Mouse (Mus musculus): ENCODE data around the gene Tspan4. TPM values are rescaled to one million over a fixed set of nuclear protein-coding genes. Genes with fewer than 3 reads are reported as not detected.

Tspan4 gene
- polyA plus RNA-seq, 1 experiment from 2014 or later = 107 TPM

DNA sequence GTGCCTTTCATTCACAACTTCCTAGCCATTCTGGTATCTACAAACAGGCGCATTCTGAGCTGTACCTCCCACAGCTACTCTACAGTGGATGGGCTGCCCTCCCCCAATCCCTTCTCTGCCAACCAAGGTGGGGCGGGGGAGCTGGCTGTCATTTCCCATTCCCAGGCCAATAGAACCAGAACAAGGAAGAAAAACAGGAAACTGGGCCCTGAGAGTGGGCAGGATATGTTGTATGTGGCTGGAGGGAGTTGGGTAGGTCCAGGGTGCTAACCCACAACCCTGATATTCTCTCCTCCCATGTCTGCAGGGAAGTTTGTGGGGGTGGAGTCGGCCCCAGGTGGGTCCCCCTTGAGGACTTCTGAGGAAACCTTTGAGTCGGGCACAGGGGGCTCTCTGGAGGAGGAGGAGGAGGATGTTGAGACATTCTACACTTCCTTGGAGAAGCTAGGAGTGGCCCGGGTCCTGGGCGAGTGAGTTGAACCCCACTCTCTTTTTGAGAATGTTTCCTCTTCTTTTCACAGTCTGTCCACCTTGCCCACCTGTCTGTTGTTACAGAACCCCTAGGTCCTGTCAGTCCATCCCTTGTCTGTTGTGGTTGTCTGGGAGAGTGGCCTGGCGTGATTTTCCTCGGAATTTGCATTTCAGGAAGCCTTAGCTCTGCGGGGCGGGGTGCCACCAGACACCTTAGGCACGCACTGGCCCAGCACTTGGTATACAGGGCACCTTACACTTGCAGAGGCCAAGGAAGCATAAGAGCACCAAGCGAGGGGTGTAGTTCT is 11.0 kb upstream of the Tspan4 start:
- Histone ChIP-seq H3K4me3 (ENCODE audit: low read depth, low read length) (peak overlapping the region; percentile 28), H3K4me1 (ENCODE audit: insufficient read depth, low read depth, low read length) (peaks cover 49% of the 10 kb centered on the region), H3K9ac (replicated peaks; ENCODE audit: low read depth) (peak overlapping the region; percentile 46), H3K4me2 (replicated peaks; ENCODE audit: low read depth, low read length) (peak overlapping the region; percentile 54), H3K27me3 (replicated peaks; ENCODE audit: insufficient read depth, low read length) (no peaks in the 10 kb centered on the region; the same call in 1 of the 2 replicates), H3K9me3 (ENCODE audit: low read length) (no peaks in the 10 kb centered on the region), H3K27ac (ENCODE audit: low read length) (peak overlapping the region; percentile 89), H3K36me3 (ENCODE audit: insufficient read depth, low read length) (peaks cover 7% of the 10 kb centered on the region; the same call in 1 of the 2 replicates)
- WGBS = 23% methylated on average over 12 of the region's 12 CpGs
- TF ChIP-seq CTCF (IDR thresholded peaks at IDR 0.05) (no peak), EP300 (IDR thresholded peaks at IDR 0.05) (peak; percentile 85)
- ATAC-seq = peak; percentile 5
- DNase-seq (ENCODE audit: low spot score) = peak; percentile 83

DNA sequence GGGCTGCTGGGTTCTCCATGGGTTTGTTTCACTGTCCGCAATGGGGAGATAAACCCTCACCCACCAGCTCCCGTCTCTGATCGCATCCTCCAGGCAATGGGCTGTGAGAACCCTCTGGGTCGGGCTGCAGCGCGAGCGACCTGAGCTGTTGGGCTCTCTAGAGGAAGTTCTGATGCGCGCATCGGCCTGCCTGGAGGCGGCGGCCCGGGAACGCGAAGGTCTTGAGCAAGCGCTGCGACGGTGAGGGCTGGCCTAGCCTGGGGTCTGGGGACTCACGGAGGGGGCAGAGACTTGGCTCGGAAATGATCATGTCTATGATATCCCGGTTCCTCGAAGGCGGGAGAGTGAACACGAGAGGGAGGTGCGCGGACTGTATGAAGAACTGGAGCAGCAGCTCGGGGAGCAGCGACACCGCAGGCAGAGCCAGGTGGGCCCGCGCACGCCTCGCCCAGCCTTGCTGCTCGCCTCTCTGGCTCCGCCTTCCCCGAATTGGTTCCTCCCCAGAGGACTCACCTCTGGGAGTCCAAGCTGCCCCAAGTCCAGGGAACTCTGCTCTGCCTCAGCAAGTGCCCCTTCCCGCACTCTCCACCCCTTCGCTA is 10.3 kb upstream of the Tspan4 start:
- H3K9me3 ChIP-seq (ENCODE audit: low read length) = no peaks in the 10 kb centered on the region
- peak overlapping the region; percentile 28 for H3K4me3 ChIP-seq (ENCODE audit: low read depth, low read length)
- peak overlapping the region; percentile 86 for H3K27ac ChIP-seq (ENCODE audit: low read length)
- peak overlapping the region; percentile 46 for H3K9ac ChIP-seq (replicated peaks; ENCODE audit: low read depth)
- peaks cover 53% of the 10 kb centered on the region for H3K4me1 ChIP-seq (ENCODE audit: insufficient read depth, low read depth, low read length)
- ATAC-seq = no peak
- WGBS = 12% methylated on average over 38 of the region's 38 CpGs
- H3K4me2 ChIP-seq (replicated peaks; ENCODE audit: low read depth, low read length) = peak overlapping the region; percentile 54
- TF ChIP-seq EP300 (IDR thresholded peaks at IDR 0.05) = no peak
- H3K36me3 ChIP-seq (ENCODE audit: insufficient read depth, low read length) = peaks cover under 1% of the 10 kb centered on the region; the same call in 1 of the 2 replicates
- H3K27me3 ChIP-seq (replicated peaks; ENCODE audit: insufficient read depth, low read length) = no peaks in the 10 kb centered on the region; the same call in 1 of the 2 replicates
- peak; percentile 44 for DNase-seq (ENCODE audit: low spot score)

DNA sequence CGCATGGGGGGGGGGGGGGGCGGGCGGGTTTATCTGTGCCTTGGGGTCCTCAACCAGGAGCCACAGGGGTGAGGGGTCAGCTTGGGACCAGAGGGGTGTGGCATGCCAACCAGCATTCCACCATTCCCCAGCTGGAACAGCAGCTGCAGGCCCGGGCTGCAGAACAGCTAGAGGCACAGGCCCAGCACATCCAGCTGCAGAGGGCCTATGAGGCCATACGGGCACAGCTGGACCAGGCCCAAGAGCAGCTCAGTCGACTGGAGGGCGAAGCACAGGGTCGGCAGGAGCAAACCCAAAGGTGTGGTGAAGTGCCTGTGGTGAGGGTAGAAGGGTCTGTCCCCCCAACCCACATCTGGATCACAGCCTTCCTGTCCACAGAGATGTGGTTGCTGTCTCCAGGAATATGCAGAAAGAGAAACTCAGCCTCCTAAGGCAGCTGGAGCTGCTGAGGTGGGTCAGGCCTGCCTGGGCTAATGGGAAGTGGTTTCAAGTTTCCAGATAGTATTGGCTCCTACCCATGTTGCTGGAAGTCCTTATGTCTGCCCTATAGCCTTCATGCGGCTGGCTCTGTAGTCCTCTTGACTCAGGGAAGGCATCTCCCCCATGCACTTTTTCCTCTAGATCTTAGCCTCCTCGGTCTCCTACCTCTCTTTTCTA is 9.5 kb upstream of the Tspan4 start:
- Histone ChIP-seq H3K9me3 (ENCODE audit: low read length) (no peaks in the 10 kb centered on the region), H3K27me3 (replicated peaks; ENCODE audit: insufficient read depth, low read length) (no peaks in the 10 kb centered on the region; the same call in 1 of the 2 replicates), H3K4me3 (ENCODE audit: low read depth, low read length) (no peak overlapping the region), H3K9ac (replicated peaks; ENCODE audit: low read depth) (no peak overlapping the region), H3K4me1 (ENCODE audit: insufficient read depth, low read depth, low read length) (peaks cover 52% of the 10 kb centered on the region), H3K36me3 (ENCODE audit: insufficient read depth, low read length) (0 out of 2 replicates have a peak, but pooled peaks cover 1% of the 10 kb centered on the region), H3K4me2 (replicated peaks; ENCODE audit: low read depth, low read length) (0 out of 2 replicates have a peak overlapping the region, but pooled peaks have one; percentile 54), H3K27ac (ENCODE audit: low read length) (no peak overlapping the region)
- WGBS = 38% methylated on average over 10 of the region's 10 CpGs
- ATAC-seq (no peak), DNase-seq (ENCODE audit: low spot score) (peak; percentile 11)
- no peak for TF ChIP-seq EP300 (IDR thresholded peaks at IDR 0.05)
- no peak for TF ChIP-seq CTCF (IDR thresholded peaks at IDR 0.05)

DNA sequence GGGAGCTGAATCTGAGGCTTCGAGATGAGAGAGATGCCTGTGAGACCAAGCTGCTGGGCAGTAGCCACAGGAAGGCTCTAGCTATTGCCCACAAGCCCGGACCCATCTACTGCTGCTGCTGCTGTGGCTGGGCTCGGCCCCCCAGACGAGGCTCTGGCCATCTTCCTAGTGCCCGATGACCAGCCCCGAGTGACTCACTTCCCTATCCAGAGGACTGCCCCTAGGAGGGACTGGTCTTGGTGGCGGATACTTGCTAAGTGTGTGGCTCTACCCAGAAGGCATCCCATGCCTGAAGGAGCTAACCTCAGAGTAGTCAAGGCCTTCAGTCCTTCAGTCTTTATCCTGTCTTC is 9.0 kb upstream of the Tspan4 start:
- no peak overlapping the region for H3K4me2 ChIP-seq (replicated peaks; ENCODE audit: low read depth, low read length)
- H3K27ac ChIP-seq (ENCODE audit: low read length) = no peak overlapping the region
- peaks cover 47% of the 10 kb centered on the region for H3K4me1 ChIP-seq (ENCODE audit: insufficient read depth, low read depth, low read length)
- H3K36me3 ChIP-seq (ENCODE audit: insufficient read depth, low read length) = peaks cover 6% of the 10 kb centered on the region
- peak; percentile 51 for DNase-seq (ENCODE audit: low spot score)
- 73% methylated on average over 7 of the region's 7 CpGs for WGBS
- no peak overlapping the region for H3K4me3 ChIP-seq (ENCODE audit: low read depth, low read length)
- TF ChIP-seq EP300 (IDR thresholded peaks at IDR 0.05) = no peak
- TF ChIP-seq CTCF (IDR thresholded peaks at IDR 0.05) = no peak
- H3K9ac ChIP-seq (replicated peaks; ENCODE audit: low read depth) = no peak overlapping the region
- H3K9me3 ChIP-seq (ENCODE audit: low read length) = no peaks in the 10 kb centered on the region
- no peak for ATAC-seq
- H3K27me3 ChIP-seq (replicated peaks; ENCODE audit: insufficient read depth, low read length) = no peaks in the 10 kb centered on the region; the same call in 1 of the 2 replicates

DNA sequence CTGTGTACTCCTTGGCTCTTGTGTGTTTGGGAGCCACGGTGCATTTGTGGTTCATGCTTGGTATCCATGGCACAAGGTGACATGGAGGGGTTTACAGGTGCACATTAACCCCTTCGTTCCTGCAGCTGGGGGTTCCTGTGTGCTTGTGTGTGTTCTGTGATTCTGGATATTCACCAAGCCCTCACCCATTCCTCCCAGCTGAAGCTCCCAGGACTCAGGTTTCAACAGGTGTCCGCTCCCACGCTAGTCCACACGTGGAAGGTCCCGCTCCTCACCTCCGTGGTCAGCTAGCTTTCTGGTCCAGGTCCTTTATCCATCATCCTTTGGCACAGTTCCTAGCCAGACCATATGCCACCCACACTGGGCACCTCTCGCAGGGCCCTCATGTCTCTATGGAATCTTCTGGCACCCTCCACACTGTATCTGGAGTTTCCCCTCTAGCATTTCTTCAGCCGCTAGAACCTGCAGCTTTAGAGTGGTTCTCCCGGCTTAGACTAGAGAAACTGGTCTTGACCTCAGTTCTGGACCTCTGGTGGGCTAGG is 8.4 kb upstream of the Tspan4 start:
- Histone ChIP-seq H3K4me3 (ENCODE audit: low read depth, low read length) (peak overlapping the region; percentile 74), H3K4me1 (ENCODE audit: insufficient read depth, low read depth, low read length) (peaks cover 45% of the 10 kb centered on the region; the same call in 1 of the 2 replicates), H3K36me3 (ENCODE audit: insufficient read depth, low read length) (peaks cover 11% of the 10 kb centered on the region), H3K9me3 (ENCODE audit: low read length) (no peaks in the 10 kb centered on the region), H3K4me2 (replicated peaks; ENCODE audit: low read depth, low read length) (peak overlapping the region; percentile 65), H3K27ac (ENCODE audit: low read length) (peak overlapping the region; percentile 95), H3K27me3 (replicated peaks; ENCODE audit: insufficient read depth, low read length) (no peaks in the 10 kb centered on the region; the same call in 1 of the 2 replicates), H3K9ac (replicated peaks; ENCODE audit: low read depth) (peak overlapping the region; percentile 83)
- TF ChIP-seq EP300 (IDR thresholded peaks at IDR 0.05) = no peak
- TF ChIP-seq CTCF (IDR thresholded peaks at IDR 0.05) = no peak
- DNase-seq (ENCODE audit: low spot score) (peak; percentile 14), ATAC-seq (no peak)
- WGBS = 55% methylated on average over 10 of the region's 10 CpGs

Data from lung, postnatal 0 days (tissue).